Mouse (Mus musculus): ENCODE data around the gene Foxf1. TPM values are rescaled to one million over a fixed set of nuclear protein-coding genes. Genes with fewer than 3 reads are reported as not detected.

Foxf1 gene
- total RNA-seq, 2 experiments from 2014 or later: 1.1 TPM

DNA sequence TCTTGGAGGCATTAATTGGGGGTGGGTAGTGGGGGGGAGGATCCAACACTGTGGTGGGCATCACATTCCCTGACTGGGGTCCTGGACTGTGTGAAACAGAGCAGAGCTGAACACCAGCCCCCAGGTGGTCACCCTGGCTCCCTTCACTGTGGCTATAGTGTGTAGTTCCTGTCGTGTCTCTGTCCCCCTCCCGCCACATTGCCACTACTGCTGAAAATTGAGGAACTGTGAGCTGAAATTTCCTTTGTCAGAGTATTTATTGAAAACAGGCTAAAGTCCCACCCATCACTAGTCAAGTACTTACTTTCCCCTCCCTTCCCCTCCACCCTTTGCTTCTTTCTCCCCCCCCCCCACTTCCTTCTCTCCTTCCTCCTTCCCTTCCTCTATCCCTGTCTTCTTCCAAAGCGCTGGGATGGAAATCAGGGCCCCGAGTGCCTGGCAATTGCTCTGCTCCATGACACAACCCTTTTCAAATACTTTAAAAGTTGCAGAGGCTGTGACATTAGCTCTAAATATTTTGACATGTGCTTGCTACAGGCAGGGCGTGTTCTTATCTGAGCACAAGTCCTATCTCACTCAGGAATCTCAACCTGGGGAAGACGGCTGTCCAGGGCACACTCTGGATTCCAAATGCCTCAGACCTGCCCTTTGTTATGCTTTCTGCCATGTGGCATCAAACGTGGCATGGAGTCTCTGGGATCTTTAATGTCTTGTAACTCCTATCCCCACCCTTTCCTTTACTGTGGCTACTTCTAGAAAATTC, 27.1 kb downstream of the Foxf1 start:
- no peak for DNase-seq (ENCODE audit: low spot score in 2 of 2)

DNA sequence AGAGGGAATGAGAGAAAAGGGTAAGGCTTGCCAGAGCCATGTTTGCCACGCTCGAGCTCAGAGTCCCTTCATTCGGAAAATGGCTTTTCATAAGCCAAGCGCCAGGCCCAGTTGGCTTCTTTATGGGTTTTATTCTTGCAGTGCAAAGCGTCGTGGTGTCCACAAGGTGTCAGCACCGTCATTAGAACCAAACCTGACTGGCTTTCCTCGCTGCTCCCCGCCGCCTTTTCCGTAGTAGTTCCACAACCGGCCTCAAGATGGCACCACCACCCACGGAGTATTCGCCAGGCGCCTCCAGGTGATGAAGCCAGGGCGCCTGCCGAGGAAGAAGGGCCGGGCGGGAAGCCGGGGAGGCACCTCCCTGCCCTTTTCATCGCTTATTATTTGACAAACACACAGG, 29.1 kb downstream of the Foxf1 start:
- peak; percentile 91 to 92 for DNase-seq (ENCODE audit: low spot score in 2 of 2)

GRCm38 (mm10) chr8:121115136-121115535, 30.9 kb downstream of the Foxf1 start:
- no peak for DNase-seq (ENCODE audit: low spot score in 2 of 2)

GRCm38 (mm10) chr8:121115948-121116347, 31.8 kb downstream of the Foxf1 start, which contains the start of gene Foxc2:
Gene Foxc2 (plus strand): TSS chr8:121116171.
- DNase-seq (ENCODE audit: low spot score in 2 of 2): peak; percentile 55 to 69

DNA sequence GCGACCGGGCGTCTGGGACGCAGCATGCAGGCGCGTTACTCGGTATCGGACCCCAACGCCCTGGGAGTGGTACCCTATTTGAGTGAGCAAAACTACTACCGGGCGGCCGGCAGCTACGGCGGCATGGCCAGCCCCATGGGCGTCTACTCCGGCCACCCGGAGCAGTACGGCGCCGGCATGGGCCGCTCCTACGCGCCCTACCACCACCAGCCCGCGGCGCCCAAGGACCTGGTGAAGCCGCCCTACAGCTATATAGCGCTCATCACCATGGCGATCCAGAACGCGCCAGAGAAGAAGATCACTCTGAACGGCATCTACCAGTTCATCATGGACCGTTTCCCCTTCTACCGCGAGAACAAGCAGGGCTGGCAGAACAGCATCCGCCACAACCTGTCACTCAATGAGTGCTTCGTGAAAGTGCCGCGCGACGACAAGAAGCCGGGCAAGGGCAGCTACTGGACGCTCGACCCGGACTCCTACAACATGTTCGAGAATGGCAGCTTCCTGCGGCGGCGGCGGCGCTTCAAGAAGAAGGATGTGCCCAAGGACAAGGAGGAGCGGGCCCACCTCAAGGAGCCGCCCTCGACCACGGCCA, 32.5 kb downstream of the Foxf1 start:
- no peak for DNase-seq (ENCODE audit: low spot score in 2 of 2)

DNA sequence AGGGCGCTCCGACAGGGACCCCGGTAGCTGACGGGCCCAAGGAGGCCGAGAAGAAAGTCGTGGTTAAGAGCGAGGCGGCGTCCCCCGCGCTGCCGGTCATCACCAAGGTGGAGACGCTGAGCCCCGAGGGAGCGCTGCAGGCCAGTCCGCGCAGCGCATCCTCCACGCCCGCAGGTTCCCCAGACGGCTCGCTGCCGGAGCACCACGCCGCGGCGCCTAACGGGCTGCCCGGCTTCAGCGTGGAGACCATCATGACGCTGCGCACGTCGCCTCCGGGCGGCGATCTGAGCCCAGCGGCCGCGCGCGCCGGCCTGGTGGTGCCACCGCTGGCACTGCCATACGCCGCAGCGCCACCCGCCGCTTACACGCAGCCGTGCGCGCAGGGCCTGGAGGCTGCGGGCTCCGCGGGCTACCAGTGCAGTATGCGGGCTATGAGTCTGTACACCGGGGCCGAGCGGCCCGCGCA, 33.0 kb downstream of the Foxf1 start:
- DNase-seq (ENCODE audit: low spot score in 2 of 2): no peak

DNA sequence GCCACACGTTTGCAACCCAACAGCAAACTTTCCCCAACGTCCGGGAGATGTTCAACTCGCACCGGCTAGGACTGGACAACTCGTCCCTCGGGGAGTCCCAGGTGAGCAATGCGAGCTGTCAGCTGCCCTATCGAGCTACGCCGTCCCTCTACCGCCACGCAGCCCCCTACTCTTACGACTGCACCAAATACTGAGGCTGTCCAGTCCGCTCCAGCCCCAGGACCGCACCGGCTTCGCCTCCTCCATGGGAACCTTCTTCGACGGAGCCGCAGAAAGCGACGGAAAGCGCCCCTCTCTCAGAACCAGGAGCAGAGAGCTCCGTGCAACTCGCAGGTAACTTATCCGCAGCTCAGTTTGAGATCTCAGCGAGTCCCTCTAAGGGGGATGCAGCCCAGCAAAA, 33.7 kb downstream of the Foxf1 start:
- no peak for DNase-seq (ENCODE audit: low spot score in 2 of 2)

- no peak for DNase-seq (ENCODE audit: low spot score in 2 of 2)
These were observed 34.6 kb downstream of the Foxf1 start for GRCm38 (mm10) chr8:121118634-121119420.

- DNase-seq (ENCODE audit: low spot score in 2 of 2): no peak
These were observed 35.7 kb downstream of the Foxf1 start for GRCm38 (mm10) chr8:121119635-121120455.

DNA sequence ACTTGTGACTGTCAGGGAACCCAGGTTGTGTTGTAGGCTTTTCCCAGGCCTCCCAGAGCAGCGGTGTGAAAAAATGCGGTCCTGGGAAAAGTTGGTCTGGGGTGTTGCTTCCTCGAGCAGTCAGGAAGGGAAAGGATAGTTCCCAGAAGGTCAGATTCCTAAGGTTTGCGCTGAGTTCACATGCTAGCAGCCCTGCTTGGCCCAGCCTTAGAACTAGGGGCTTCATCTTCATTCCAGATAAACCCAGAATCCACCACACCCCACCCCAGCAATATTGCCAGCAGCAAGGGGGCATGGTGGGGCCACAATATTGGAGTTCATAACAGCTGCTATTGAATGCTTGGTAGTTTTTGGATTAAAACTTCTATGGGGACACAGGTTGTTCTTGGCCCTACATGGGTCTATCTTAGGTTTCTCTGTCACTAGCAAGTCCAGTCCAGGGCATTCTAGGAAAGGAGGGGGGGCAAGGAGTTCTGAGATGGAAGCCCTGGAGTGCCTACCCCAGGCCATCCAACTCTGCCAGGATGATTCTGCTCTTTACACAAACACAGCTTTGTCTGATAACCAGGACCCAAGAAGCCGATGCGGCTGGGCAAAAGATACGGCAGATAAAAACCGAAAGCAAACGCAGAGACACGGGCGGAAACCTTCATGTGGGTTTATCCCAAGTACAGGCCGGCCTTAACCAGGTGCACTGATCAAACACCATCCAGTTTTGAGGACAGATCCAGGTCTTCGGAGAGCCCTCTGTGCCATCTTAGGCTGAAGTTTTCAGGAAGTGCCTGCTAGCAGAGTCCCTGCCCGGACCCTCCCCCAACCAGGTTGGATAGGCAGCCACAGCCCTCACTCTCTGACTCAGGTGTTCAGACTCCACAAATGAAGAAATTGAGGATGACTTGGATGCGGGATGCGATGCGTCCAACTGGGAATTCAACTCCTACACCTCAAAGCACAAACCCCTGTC, 36.6 kb downstream of the Foxf1 start:
- DNase-seq (ENCODE audit: low spot score in 2 of 2): no peak

DNA sequence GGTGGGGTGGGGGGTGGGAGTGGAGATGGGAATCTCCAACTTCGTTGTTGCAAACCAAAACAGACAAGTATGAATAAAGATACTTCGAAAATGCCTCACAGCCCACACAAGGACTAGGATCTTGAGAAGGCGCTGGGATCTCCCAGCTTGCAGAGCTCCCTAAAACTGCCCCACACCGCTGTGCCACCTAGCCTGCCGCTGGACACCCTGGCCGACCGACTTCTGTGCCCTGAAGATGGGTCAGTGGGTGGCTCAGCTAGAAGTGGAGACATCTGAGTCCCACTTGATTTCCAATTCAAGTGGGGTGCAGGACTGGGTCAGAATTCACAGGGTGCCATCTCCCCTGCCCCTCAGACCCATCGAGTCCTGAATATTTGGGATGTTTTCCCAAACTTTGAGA, 37.5 kb downstream of the Foxf1 start:
- no peak for DNase-seq (ENCODE audit: low spot score in 2 of 2)

DNA sequence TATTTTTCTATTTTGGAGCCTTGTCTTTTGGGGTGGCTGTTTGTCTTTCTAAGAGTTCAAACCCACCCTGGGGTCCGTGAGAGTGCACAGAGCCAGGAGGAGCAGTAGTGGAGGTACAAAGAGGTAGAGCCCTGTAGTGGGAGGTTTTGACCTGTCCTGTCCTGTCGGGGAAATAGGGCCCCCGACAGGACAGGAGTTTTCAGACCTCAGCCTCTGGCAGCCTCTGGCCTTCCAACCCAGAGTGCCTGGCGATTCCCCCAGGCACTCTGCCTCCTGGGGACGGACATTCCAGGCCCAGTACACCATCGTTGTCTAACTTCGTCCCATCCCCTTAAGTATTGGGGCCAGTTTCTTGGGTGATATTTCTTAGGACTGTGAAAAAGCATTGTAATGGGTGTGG, 38.2 kb downstream of the Foxf1 start:
- DNase-seq (ENCODE audit: low spot score in 2 of 2): no peak

- no peak for DNase-seq (ENCODE audit: low spot score in 2 of 2)
These were observed 38.9 kb downstream of the Foxf1 start for GRCm38 (mm10) chr8:121123113-121123512.

DNA sequence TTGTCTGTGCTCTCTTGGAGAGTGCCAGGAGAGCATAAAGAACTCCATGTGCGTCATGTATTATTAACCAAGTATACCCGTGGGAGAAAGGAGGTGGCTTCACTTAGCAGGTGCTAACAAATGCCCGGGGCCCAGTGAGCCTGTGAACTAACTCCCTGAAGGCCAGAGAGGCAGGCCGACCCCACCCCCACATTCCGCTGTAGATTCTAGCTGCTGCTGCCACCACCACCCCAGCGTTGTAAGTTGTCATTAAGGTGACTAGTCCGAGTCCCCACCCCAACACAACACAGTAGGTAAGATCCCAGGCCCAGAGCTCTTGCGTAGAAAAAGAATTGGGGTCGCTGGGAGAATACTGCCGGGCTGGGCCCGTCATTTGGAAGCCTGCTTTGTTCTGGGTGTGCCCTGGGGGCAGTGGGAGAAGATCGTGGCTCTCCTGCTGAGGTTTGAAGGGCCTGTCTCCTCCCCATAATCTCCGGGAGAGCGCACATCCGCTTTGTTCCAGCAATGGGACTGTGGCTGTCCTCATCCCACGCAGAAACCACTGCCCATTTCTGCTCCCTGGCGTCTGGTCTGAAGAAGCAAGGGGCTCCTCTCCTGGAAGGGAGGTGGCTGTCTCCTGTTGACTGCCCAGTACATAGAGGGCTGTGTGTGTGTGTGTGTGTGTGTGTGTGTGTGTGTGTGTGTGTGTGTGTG, 40.5 kb downstream of the Foxf1 start:
- DNase-seq (ENCODE audit: low spot score in 2 of 2): no peak

DNA sequence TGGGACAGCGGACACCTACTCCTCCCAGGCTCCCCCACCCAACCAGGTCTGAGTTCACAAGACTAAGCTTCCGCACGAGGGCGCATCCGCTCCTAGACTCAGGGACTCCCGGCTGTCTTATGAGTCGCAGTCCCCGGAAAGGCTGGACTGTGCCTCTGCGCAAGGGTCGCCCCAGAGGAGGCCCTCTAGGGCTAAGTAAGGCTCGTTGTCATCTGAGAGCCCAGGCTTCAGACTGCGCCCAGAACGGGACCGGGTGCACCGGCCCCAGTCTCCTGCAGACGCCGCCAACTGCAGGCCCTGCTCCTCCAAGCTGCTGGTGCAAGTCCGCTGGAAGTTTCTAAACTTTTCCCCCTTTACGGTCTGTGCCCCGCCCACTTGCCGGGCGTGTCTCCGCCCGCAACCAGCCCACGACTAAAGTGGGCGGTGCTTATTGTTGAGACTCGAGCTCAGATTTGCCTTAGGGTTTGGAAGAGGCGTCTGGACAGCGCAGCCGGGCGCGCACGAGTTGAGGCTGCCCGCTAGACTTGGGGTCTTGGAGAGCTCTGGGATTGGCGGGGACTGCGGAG, 41.2 kb downstream of the Foxf1 start:
- DNase-seq (ENCODE audit: low spot score in 2 of 2): peak in 1 of 2 experiments; percentile 50

- DNase-seq (ENCODE audit: low spot score in 2 of 2): no peak
These were observed 42.0 kb downstream of the Foxf1 start for GRCm38 (mm10) chr8:121126191-121126590.

DNA sequence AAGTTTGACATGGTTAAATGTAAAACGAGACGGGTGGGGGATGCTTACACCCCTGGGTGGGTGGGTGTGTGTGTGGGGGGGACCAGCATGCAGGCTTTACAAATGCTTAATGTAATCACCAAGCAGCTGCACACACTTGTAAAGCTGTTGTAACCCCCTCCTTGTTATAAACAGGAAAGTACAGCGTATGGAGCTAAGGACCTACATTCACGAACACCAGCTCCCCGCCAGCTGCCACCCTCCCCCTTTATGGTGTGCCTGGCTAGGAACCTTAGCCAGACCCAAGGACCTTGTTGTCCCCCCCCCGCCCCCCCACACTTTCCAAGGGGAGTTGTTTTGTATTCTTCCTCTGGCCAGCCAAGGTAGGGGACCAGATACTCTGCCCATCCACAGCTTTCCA, 42.5 kb downstream of the Foxf1 start:
- DNase-seq (ENCODE audit: low spot score in 2 of 2): no peak

GRCm38 (mm10) chr8:121127291-121127701, 43.1 kb downstream of the Foxf1 start:
- DNase-seq (ENCODE audit: low spot score in 2 of 2): no peak

All from adrenal gland, postnatal 4 days (tissue).